Mouse (Mus musculus) midbrain, embryonic 14.5 days (tissue): ENCODE results near the gene Ralgps1. TPM values are rescaled to one million over a fixed set of nuclear protein-coding genes. Genes with fewer than 3 reads are reported as not detected.

ENCODE experiments used
- ATAC-seq: fragments of 200-750 bp; cut with Nextera tagmentation; 2 replicates; pipeline ENCODE4 v1.8.0; 2017; ENCODE audit warnings: moderate number of reproducible peaks, moderate library complexity; ENCODE audit not compliant: low FRiP score, low TSS enrichment
- DNase-seq: peaks from one replicate; pipeline ENCODE4 v3.0.0-alpha.2; 2015
- H3K27ac ChIP-seq: fragments of 300-500 bp; sonication (generic); replicated peaks from 2 replicates; pipeline ENCODE4 v1.5.1; 2014; ENCODE audit warnings: mild to moderate bottlenecking, low read depth, low read length, moderate library complexity
- H3K27me3 ChIP-seq: fragments of 300-500 bp; sonication (generic); 2 replicates; pipeline ENCODE4 v1.6.1; 2014; ENCODE audit warnings: low read length, control low read depth, mixed read lengths; ENCODE audit not compliant: control insufficient read depth, insufficient read depth
- H3K36me3 ChIP-seq: fragments of 300-500 bp; sonication (generic); 2 replicates; pipeline ENCODE4 v1.6.1; 2014; ENCODE audit warnings: low read length, control low read depth; ENCODE audit not compliant: control insufficient read depth, insufficient read depth
- H3K4me1 ChIP-seq: fragments of 300-500 bp; sonication (generic); 2 replicates; pipeline ENCODE4 v1.6.1; 2014; ENCODE audit warnings: mild to moderate bottlenecking, antibody characterized with exemption, low read length, control low read depth; ENCODE audit not compliant: control insufficient read depth, insufficient read depth
- H3K4me2 ChIP-seq: fragments of 300-500 bp; sonication (generic); 2 replicates; pipeline ENCODE4 v1.6.1; 2014; ENCODE audit warnings: mild to moderate bottlenecking, low read length, moderate library complexity
- H3K4me3 ChIP-seq: fragments of 300-500 bp; sonication (generic); replicated peaks from 2 replicates; pipeline ENCODE4 v1.5.1; 2014; ENCODE audit warnings: low read depth, low read length
- H3K9ac ChIP-seq: fragments of 300-500 bp; sonication (generic); replicated peaks from 2 replicates; pipeline ENCODE4 v1.6.1; 2014; ENCODE audit warnings: mild to moderate bottlenecking, low read length, moderate library complexity
- H3K9me3 ChIP-seq: fragments of 300-500 bp; sonication (generic); 2 replicates; pipeline ENCODE4 v1.6.1; 2016; ENCODE audit warnings: low read length, control low read depth, mixed read lengths; ENCODE audit not compliant: control insufficient read depth
- WGBS: fragments of 180-500 bp; shearing (Covaris S2); extraction: QIAGEN DNeasy Blood & Tissue Kit; methylation state at CpG from one replicate; pipeline ENCODE4 v1.1.7; 2014; 5-methylcytosine and 5-hydroxymethylcytosine counted together
- polyA plus RNA-seq: library from polyadenylated mRNA; unstranded; fragments of >200 nt; fragmentation: Nextera tagmentation; extraction: Ambion mirVana; gene quantifications from 2 replicates; pipeline ENCODE4 v1.2.1, GENCODE M21; 2014

The Ralgps1 gene
- polyA plus RNA-seq, 1 experiment from 2014 or later, result 58.8 TPM

DNA sequence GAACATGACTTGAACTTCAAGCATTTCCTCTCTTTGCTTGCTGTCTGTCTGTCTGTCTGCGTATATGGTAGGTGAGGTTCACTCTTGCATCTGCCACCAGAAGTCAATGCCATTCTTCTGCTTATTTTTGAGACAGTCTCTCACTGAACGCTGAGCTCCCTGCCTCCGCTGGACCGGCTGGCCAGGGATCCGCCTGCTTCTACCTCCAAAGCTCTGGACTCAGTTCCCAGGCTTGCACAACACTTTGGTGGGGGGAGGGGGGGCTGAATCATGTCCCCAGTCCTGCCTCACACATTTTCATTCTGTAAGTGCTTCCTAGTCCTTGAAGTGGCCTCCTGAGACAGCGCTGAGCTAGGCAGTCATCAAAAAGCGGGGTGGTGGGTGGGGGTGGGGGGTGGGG, 27.8 kb upstream of the Ralgps1 start:
- WGBS, result 83% methylated on average over 7 of the region's 7 CpGs
- H3K9me3 ChIP-seq, result no peaks in the 10 kb centered on the region

DNA sequence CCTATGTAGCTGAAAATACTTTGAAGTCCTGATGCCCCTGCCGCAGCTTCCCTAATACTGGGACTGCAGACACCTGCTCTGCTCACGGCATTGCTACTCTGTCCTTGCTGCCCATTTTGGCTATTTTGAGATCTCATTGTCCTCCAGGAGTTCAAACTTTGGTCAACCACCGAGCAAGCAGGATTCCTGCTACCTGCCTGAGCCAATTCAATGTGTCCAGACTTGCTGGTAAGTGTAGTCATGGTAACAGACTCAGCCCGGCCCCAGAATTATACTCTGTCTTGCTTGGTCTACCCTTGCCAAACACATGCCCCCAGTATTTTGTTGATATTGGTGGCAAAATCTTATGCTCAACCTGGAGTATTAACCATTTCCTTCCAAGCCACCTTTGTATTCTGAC, 25.8 kb upstream of the Ralgps1 start:
- DNase-seq, result no peak
- 79% methylated on average over 4 of the region's 4 CpGs for WGBS
- Histone ChIP-seq H3K4me3 (no peak overlapping the region), H3K4me1 (peaks cover 5% of the 10 kb centered on the region; the same call in 1 of the 2 replicates), H3K9me3 (no peaks in the 10 kb centered on the region), H3K27me3 (no peaks in the 10 kb centered on the region), H3K9ac (no peak overlapping the region), H3K4me2 (no peak overlapping the region), H3K27ac (no peak overlapping the region), H3K36me3 (no peaks in the 10 kb centered on the region)
- no peak for ATAC-seq

More for the DNA sequence above, 27.8 kb upstream of the Ralgps1 start:
- no peak overlapping the region for H3K9ac ChIP-seq
- H3K27me3 ChIP-seq, result no peaks in the 10 kb centered on the region
- no peak overlapping the region for H3K4me3 ChIP-seq
- no peak overlapping the region for H3K4me2 ChIP-seq
- no peak for DNase-seq
- H3K36me3 ChIP-seq, result no peaks in the 10 kb centered on the region
- no peak overlapping the region for H3K27ac ChIP-seq
- ATAC-seq, result no peak
- H3K4me1 ChIP-seq, result no peaks in the 10 kb centered on the region; the same call in 1 of the 2 replicates

DNA sequence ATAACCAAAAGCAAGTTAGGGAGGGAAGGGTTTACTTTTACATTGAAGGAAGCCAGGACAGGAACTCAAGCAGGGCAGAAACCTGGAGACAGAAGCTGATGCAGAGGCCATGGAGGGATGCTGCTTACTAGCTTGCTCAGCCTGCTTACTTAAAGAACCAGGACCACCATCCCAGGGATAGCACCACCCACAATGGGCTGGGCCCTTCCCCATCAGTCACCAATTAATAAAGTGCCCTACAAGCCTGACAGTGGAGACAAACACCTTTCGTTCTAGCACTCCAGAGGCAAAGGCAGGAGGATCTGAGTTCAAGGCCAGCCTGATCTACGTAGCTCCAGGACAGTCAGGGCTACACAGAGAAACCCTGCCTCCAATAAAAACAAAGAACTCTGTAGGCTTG, 23.8 kb upstream of the Ralgps1 start:
- no peak overlapping the region for H3K4me2 ChIP-seq
- H3K4me3 ChIP-seq, result no peak overlapping the region
- H3K27ac ChIP-seq, result no peak overlapping the region
- DNase-seq (no peak), ATAC-seq (no peak)
- H3K9ac ChIP-seq, result no peak overlapping the region
- WGBS, result 93% methylated on average over 2 of the region's 2 CpGs
- H3K9me3 ChIP-seq, result no peaks in the 10 kb centered on the region
- H3K36me3 ChIP-seq, result no peaks in the 10 kb centered on the region
- peaks cover 5% of the 10 kb centered on the region; the same call in 1 of the 2 replicates for H3K4me1 ChIP-seq
- no peaks in the 10 kb centered on the region for H3K27me3 ChIP-seq

DNA sequence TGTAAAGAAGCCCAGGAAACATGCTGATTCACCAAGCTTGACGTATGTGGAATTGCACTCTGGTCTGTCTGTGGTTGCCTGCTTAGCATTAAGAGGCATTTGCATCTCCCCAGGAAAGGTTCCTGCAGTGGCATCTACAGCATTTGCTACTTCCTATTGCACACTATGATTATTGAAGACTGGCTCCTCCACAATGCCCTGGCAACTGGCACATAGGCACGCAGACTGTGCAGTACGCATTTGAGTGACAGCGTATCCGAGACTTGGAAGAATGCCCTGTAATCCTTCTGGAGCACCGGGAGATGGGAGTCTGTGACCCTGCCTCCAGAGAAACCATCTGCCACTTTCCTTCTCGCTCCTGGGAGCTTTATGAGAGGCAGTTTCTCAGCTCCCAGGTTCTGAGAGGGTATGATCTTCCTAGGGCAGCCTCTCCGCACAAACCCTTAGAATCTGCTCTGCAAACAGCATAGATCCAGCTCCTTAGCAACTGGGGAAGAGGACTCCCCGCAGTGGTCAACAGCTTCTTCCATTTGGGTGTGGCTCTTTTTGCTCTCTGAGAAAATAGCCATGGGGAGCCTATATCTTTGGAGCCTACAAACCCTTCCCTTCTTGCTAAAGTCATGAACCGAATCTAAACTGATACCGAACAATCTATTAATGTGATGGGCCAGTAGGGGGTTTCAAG, 22.8 kb upstream of the Ralgps1 start:
- peak; percentile 81 for DNase-seq

DNA sequence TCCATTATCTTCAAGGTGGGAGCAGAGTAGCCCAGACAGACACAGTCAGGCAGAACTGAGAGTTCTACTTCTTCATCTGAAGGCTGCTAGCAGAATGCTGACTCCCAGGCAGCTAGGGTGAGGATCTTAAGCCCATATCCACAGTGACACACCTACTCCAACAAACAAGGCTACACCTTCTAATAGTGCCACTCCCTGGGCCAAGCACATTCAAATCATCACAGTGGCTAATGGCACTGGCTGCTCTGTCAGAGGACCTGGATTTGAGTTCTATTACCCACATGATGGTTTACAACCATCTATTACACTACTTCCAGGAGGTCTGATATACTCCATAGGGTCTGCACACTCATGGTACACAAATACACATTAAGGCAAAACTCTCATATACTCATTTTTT, 21.7 kb upstream of the Ralgps1 start:
- Histone ChIP-seq H3K27ac (no peak overlapping the region), H3K27me3 (no peaks in the 10 kb centered on the region), H3K4me2 (no peak overlapping the region), H3K4me3 (no peak overlapping the region), H3K4me1 (peaks cover 5% of the 10 kb centered on the region; the same call in 1 of the 2 replicates), H3K9ac (no peak overlapping the region), H3K9me3 (no peaks in the 10 kb centered on the region), H3K36me3 (no peaks in the 10 kb centered on the region)
- ATAC-seq, result no peak
- DNase-seq, result no peak

More for the DNA sequence above, 22.8 kb upstream of the Ralgps1 start:
- ATAC-seq, result peak; percentile 50; the same call in 1 of the 2 replicates
- H3K9ac ChIP-seq, result no peak overlapping the region
- no peak overlapping the region for H3K4me2 ChIP-seq
- peak overlapping the region; percentile 37; the same call in 1 of the 2 replicates for H3K27ac ChIP-seq
- H3K4me3 ChIP-seq, result no peak overlapping the region
- 57% methylated on average over 11 of the region's 11 CpGs for WGBS
- no peaks in the 10 kb centered on the region for H3K27me3 ChIP-seq
- H3K9me3 ChIP-seq, result no peaks in the 10 kb centered on the region
- H3K36me3 ChIP-seq, result no peaks in the 10 kb centered on the region
- H3K4me1 ChIP-seq, result peaks cover 5% of the 10 kb centered on the region; the same call in 1 of the 2 replicates

DNA sequence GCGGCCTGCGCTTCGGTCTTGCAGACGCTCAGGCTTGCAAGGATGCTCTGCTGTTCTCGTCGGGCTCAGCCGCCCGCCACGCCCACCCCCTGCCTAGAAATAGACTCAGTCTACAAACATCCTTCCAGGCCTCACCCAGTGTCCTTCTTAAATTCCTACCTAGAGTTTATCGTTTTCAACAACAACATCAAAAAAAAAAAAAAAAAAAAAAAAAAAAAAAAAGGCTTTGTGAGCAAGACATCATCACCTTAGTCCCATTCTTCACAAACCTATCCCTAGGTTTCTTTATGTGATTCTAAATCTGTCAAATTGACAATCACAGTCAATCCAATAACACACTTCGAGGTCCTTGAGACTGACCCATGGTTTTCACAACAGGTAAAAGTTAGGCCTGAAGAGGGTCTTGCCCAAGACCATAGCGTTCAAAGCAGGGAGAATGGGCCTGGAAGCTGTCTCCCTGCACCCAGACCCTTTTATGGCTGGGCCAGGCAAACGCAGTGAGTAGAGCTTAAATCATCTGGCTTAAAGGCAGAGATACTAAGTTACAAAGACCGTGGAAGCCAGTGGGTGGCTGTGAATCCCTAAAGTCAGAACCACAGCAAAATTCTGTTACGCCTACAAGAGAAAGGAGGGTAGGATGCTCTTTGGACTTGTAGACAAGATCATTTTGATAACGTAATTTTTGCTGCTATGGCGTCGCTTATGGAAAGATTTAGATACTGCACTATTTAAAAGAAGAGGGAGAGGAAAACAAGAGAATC, 542 bp upstream of the Ralgps1 start:
- Histone ChIP-seq H3K4me3 (peak overlapping the region; percentile 68; the same call in 1 of the 2 replicates), H3K27ac (peak overlapping the region; percentile 99), H3K36me3 (peaks cover 9% of the 10 kb centered on the region; the same call in 1 of the 2 replicates), H3K9ac (no peak overlapping the region; the same call in 1 of the 2 replicates), H3K4me1 (peaks cover 14% of the 10 kb centered on the region), H3K27me3 (no peaks in the 10 kb centered on the region), H3K9me3 (0 out of 2 replicates have a peak, but pooled peaks cover 2% of the 10 kb centered on the region), H3K4me2 (peak overlapping the region; percentile 72)
- no peak for ATAC-seq
- 31% methylated on average over 18 of the region's 18 CpGs for WGBS
- DNase-seq, result peak; percentile 44

DNA sequence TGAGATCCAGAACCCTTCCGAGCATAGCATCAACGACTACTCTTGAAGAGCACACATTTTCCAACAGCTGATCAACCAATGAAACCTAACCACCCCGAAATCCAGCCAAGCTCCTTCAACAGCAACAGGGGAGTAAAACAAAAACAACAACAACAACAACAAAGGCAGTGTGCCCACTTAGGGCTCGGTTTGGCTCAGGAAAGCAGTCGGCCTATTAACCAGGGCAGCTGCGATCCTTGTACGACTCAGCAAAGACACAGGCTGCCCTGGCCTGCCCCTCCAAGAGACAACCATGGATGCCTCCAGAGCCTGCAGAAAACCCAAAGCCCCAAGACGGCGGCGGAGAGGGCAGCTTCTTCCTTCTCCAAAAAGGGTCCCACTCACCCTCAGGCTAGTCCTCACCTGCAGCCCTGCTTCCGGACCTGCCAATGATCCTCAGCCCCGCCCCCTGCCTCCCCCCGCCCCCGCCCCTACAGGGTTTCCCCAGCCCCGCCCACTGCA, 960 bp downstream of the Ralgps1 start:
- Histone ChIP-seq H3K4me2 (peak overlapping the region; percentile 72), H3K4me1 (peaks cover 23% of the 10 kb centered on the region), H3K27me3 (no peaks in the 10 kb centered on the region), H3K27ac (peak overlapping the region; percentile 99), H3K36me3 (peaks cover 16% of the 10 kb centered on the region; the same call in 1 of the 2 replicates), H3K9ac (peak overlapping the region; percentile 77), H3K4me3 (peak overlapping the region; percentile 68), H3K9me3 (no peaks in the 10 kb centered on the region)
- ATAC-seq, result peak; percentile 7; the same call in 1 of the 2 replicates
- WGBS, result 12% methylated on average over 15 of the region's 15 CpGs
- DNase-seq, result no peak

DNA sequence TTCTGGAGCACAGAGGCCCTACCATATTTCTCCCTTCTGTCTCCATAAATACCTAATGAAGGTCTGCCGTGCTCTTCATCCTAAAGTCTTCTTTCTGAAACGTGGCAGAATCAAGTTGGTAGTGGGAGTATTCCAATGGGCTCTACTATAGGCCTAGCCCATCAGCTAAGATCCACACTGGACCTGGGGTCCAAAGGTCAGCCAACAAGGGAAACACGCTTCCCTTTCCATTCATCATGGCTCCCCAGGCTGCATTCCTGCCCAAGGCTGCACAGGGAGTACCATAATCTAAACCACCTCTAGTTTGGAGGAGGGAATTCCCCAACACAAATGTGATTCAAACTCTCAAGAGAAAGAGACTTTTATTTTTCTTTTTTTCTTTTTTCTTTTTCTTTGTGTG, 1.8 kb downstream of the Ralgps1 start:
- no peak overlapping the region for H3K4me2 ChIP-seq
- DNase-seq (no peak), ATAC-seq (no peak)
- no peak overlapping the region for H3K27ac ChIP-seq
- H3K9ac ChIP-seq, result no peak overlapping the region
- H3K27me3 ChIP-seq, result no peaks in the 10 kb centered on the region
- H3K4me1 ChIP-seq, result peaks cover 26% of the 10 kb centered on the region
- H3K9me3 ChIP-seq, result no peaks in the 10 kb centered on the region
- H3K4me3 ChIP-seq, result no peak overlapping the region
- peaks cover 16% of the 10 kb centered on the region; the same call in 1 of the 2 replicates for H3K36me3 ChIP-seq
- WGBS, result 81% methylated on average over 3 of the region's 3 CpGs
